Mouse (Mus musculus) lung, embryonic 16.5 days (tissue): ENCODE results near the gene Timm8a2. TPM values are rescaled to one million over a fixed set of nuclear protein-coding genes. Genes with fewer than 3 reads are reported as not detected.
"Not testable (repeated sequence)": the region's sequence is repeated elsewhere in the genome, so short reads cannot be mapped to it uniquely, and the experiment has no call there.

Experiments used
- ATAC-seq: fragments of 200-750 bp; cut with Nextera tagmentation; 2 replicates; pipeline ENCODE4 v1.8.0; 2017; ENCODE audit warnings: low read depth, mild to moderate bottlenecking, moderate library complexity
- H3K27ac ChIP-seq: fragments of 300-500 bp; sonication (generic); 2 replicates; pipeline ENCODE4 v1.5.1; 2014; ENCODE audit warnings: mild to moderate bottlenecking, control low read depth, low read length
- H3K27me3 ChIP-seq: fragments of 300-500 bp; sonication (generic); 2 replicates; pipeline ENCODE4 v1.6.1; 2014; ENCODE audit warnings: low read depth, low read length, mixed read lengths; ENCODE audit not compliant: control insufficient read depth, insufficient read depth
- H3K36me3 ChIP-seq: fragments of 300-500 bp; sonication (generic); 2 replicates; pipeline ENCODE4 v1.6.1; 2014; ENCODE audit warnings: low read length; ENCODE audit not compliant: control insufficient read depth, insufficient read depth
- H3K4me1 ChIP-seq: fragments of 300-500 bp; sonication (generic); replicated peaks from 2 replicates; pipeline ENCODE4 v1.6.1; 2014; ENCODE audit warnings: low read length, mixed read lengths; ENCODE audit not compliant: control insufficient read depth, insufficient read depth
- H3K4me2 ChIP-seq: fragments of 300-500 bp; sonication (generic); 2 replicates; pipeline ENCODE4 v1.6.1; 2014; ENCODE audit warnings: low read depth, low read length, control low read depth
- H3K4me3 ChIP-seq: fragments of 300-500 bp; sonication (generic); 2 replicates; pipeline ENCODE4 v1.5.1; 2014; ENCODE audit warnings: mild to moderate bottlenecking, low read length, control low read depth
- H3K9ac ChIP-seq: fragments of 300-500 bp; sonication (generic); 2 replicates; pipeline ENCODE4 v1.6.1; 2014; ENCODE audit warnings: low read length, control low read depth
- H3K9me3 ChIP-seq: fragments of 300-500 bp; sonication (generic); 2 replicates; pipeline ENCODE4 v1.6.1; 2016; ENCODE audit warnings: low read length; ENCODE audit not compliant: control insufficient read depth
- WGBS: fragments of 180-500 bp; shearing (Covaris S2); extraction: QIAGEN DNeasy Blood & Tissue Kit; methylation state at CpG from one replicate; pipeline ENCODE4 v1.1.7; 2014; 5-methylcytosine and 5-hydroxymethylcytosine counted together
- polyA plus RNA-seq: library from polyadenylated mRNA; unstranded; fragments of >200 nt; fragmentation: Nextera tagmentation; extraction: Ambion mirVana; gene quantifications from 2 replicates; pipeline ENCODE4 v1.2.1, GENCODE M21; 2015

The Timm8a2 gene
- polyA plus RNA-seq, 1 experiment from 2014 or later = not detected

- Histone ChIP-seq H3K9ac (no peak overlapping the region), H3K27ac (no peak overlapping the region), H3K4me3 (no peak overlapping the region), H3K4me2 (no peak overlapping the region), H3K36me3 (no peaks in the 10 kb centered on the region), H3K4me1 (no peaks in the 10 kb centered on the region), H3K9me3 (no peaks in the 10 kb centered on the region), H3K27me3 (no peaks in the 10 kb centered on the region)
- 4% methylated on average over 3 of the region's 3 CpGs for WGBS
- peak; percentile 67 for ATAC-seq
Measured at GRCm38 (mm10) chr14:122060642-122061041, 26.2 kb downstream of the Timm8a2 start.

GRCm38 (mm10) chr14:122061376-122061775 is 26.9 kb downstream of the Timm8a2 start:
- Histone ChIP-seq H3K4me1 (no peaks in the 10 kb centered on the region; the same call in 1 of the 2 replicates), H3K27me3 (no peaks in the 10 kb centered on the region), H3K36me3 (no peaks in the 10 kb centered on the region), H3K9ac (no peak overlapping the region), H3K4me3 (no peak overlapping the region), H3K9me3 (no peaks in the 10 kb centered on the region), H3K27ac (no peak overlapping the region), H3K4me2 (no peak overlapping the region)
- no peak for ATAC-seq
- 82% methylated on average over 6 of the region's 6 CpGs for WGBS

DNA sequence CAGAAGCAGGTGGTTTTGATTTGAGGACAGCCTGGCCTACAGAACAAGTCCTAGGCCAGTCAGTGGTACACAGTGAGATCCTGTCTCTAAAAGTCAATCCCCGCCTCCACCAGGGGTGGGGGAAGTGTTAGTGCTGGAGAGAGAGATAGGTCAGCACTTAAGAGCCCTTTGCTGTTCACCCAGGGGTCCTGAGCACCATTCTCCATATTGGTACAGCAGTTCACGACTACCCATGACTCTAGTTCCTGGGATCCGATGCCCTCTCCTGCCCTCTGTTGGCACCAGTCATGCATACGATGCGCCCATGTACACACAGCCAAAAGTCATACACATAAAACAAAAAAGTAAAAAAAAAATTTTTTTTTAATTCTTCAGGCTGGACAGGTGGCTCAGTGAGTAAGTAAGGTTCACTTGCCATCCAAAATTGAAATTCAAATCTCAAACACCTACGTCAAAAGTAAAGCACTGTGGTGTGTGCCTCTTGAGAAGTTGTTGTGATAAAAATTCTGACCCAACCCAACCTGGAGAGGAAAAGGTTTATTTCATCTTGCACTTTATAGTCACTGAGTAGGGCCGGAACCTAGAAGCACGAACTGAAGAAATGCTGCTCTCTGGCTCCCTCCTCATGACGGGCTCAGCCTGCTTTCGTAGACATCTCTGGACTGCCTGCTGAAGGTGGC is 28.1 kb downstream of the Timm8a2 start:
- Histone ChIP-seq H3K27ac (no peak overlapping the region), H3K9ac (no peak overlapping the region), H3K36me3 (no peaks in the 10 kb centered on the region), H3K9me3 (no peaks in the 10 kb centered on the region), H3K4me2 (no peak overlapping the region), H3K4me3 (no peak overlapping the region), H3K27me3 (no peaks in the 10 kb centered on the region), H3K4me1 (no peaks in the 10 kb centered on the region; the same call in 1 of the 2 replicates)
- 80% methylated on average over 10 of the region's 10 CpGs for WGBS
- no peak for ATAC-seq

GRCm38 (mm10) chr14:122063599-122063998 is 29.1 kb downstream of the Timm8a2 start:
- Histone ChIP-seq H3K4me3 (no peak overlapping the region), H3K27me3 (no peaks in the 10 kb centered on the region), H3K36me3 (no peaks in the 10 kb centered on the region), H3K27ac (no peak overlapping the region), H3K4me1 (no peaks in the 10 kb centered on the region; the same call in 1 of the 2 replicates), H3K9me3 (no peaks in the 10 kb centered on the region), H3K4me2 (no peak overlapping the region), H3K9ac (no peak overlapping the region)
- WGBS = 69% methylated on average over 5 of the region's 5 CpGs
- no peak for ATAC-seq

GRCm38 (mm10) chr14:122064519-122064918 is 30.0 kb downstream of the Timm8a2 start:
- Histone ChIP-seq H3K4me3 (no peak overlapping the region), H3K27me3 (no peaks in the 10 kb centered on the region), H3K36me3 (no peaks in the 10 kb centered on the region), H3K4me1 (peaks cover 3% of the 10 kb centered on the region; the same call in 1 of the 2 replicates), H3K27ac (no peak overlapping the region), H3K9me3 (no peaks in the 10 kb centered on the region), H3K9ac (no peak overlapping the region), H3K4me2 (no peak overlapping the region)
- ATAC-seq = 0 out of 2 replicates have a peak, but pooled peaks have one; percentile 24
- WGBS = 0% methylated on average over 2 of the region's 2 CpGs

GRCm38 (mm10) chr14:122066243-122066642 is 31.8 kb downstream of the Timm8a2 start:
- Histone ChIP-seq H3K9me3 (no peaks in the 10 kb centered on the region), H3K4me3 (no peak overlapping the region), H3K27ac (no peak overlapping the region), H3K27me3 (no peaks in the 10 kb centered on the region), H3K36me3 (no peaks in the 10 kb centered on the region), H3K9ac (no peak overlapping the region), H3K4me2 (no peak overlapping the region), H3K4me1 (peaks cover 5% of the 10 kb centered on the region; the same call in 1 of the 2 replicates)
- no peak for ATAC-seq
- 33% methylated on average over 4 of the region's 4 CpGs for WGBS

- H3K9me3 ChIP-seq, H3K4me2 ChIP-seq, H3K27me3 ChIP-seq, H3K27ac ChIP-seq, H3K4me3 ChIP-seq, H3K36me3 ChIP-seq, H3K4me1 ChIP-seq, ATAC-seq, H3K9ac ChIP-seq: not testable (repeated sequence)
- 50% methylated on average over 3 of the region's 3 CpGs for whole genome bisulfite sequencing
Measured at GRCm38 (mm10) chr14:122068036-122068435, 33.6 kb downstream of the Timm8a2 start.

DNA sequence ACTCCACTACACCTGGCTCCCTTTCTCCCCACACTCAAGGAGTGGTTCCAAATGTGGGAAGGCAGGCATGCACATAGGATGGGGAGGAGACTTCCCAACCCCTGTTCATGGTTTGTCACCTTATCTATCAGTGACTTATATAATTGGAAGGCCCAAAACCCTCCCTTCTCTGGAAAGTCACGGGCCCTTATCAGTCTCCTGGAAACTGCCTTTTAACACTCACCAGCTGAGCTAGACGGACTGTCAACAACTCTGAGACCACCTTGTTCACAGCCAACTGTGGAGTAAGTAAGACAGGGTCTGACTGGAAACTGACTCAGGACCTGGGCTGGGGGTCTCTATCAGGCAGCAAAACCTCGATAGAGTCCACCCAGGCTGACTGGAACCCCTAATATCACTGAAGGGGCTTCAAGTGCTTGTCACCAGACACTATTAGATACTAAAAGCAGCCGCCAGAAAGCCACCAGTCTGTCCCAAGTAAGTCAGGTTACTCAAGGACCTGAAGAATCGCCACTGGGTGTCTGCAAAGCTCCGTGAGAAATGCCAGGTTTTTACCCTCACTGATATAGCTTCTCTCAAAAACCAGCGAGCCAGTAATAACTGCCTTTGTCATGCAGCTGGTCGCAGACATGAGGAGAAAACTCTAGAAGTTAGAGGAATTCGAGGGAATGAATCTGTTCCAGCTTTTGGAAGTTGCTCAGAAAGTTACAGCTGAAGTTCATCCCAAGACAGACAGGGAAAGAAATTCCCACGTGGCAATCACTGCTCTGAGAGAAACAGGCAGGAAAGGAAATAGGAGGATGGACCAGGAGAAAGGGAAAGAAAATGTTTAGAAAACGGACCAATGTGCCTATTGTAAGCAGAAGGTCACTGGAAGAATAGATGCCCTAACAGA is 34.6 kb downstream of the Timm8a2 start:
- H3K27ac ChIP-seq = peak overlapping the region; percentile 10; the same call in 1 of the 2 replicates
- no peak overlapping the region for H3K9ac ChIP-seq
- no peaks in the 10 kb centered on the region for H3K36me3 ChIP-seq
- no peaks in the 10 kb centered on the region for H3K9me3 ChIP-seq
- H3K27me3 ChIP-seq = no peaks in the 10 kb centered on the region
- WGBS = 22% methylated on average over 11 of the region's 11 CpGs
- peaks cover 5% of the 10 kb centered on the region; the same call in 1 of the 2 replicates for H3K4me1 ChIP-seq
- ATAC-seq = peak; percentile 28
- no peak overlapping the region for H3K4me2 ChIP-seq
- H3K4me3 ChIP-seq = no peak overlapping the region

GRCm38 (mm10) chr14:122069948-122070347 is 35.5 kb downstream of the Timm8a2 start:
- WGBS = 66% methylated on average over 3 of the region's 3 CpGs
- Histone ChIP-seq H3K27ac (no peak overlapping the region; the same call in 1 of the 2 replicates), H3K4me2 (no peak overlapping the region), H3K27me3 (no peaks in the 10 kb centered on the region), H3K4me3 (no peak overlapping the region), H3K4me1 (peaks cover 5% of the 10 kb centered on the region; the same call in 1 of the 2 replicates), H3K36me3 (no peaks in the 10 kb centered on the region), H3K9ac (no peak overlapping the region), H3K9me3 (no peaks in the 10 kb centered on the region)
- no peak for ATAC-seq
